Comparison of ENCODE assay signal across 9 mouse cellular contexts in the genomic region with DNA sequence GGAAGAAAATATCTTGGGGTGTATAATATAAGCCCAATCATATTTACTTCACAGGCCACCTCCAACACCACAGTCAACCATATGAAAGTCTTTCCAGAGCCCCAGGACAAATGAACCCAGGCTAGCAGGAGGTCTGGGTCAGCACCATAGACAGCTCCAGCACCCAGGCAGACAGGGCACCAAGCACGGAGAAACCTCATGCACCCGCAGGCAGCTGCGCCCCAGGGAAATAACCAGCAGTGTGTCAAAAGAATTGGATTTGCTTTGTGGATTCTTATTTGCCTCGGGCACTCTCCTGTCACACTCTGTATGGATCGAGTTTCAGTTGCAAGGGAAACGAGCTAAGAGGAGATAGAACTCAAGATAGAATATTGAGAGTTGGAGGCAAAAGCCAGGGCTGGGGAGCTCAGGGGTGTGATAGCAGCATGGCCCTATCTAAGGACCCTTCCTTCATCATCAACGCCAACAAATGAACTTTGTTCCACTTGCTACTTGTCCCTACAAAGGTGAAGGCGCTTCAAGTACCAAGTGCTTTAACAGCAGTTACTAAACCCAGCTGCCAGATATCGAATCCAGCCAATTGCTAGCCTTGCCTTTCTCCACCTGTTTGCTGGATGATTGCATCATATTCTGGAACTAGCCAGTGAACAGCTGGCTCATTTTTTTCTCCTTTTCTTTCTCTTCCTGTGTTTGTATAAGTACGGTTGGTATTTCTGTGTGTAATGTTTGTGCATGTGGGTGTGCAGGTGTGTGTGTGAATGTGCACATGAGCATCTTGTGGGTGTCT. TPM values are rescaled to one million over a fixed set of nuclear protein-coding genes. Genes with fewer than 3 reads are reported as not detected.
DNase-seq lines count a peak whose midpoint lies in the region; ATAC-seq and TF ChIP-seq lines count a peak whose summit lies in the region.
"Had no signal": no experiment of that assay in that cellular context is flagged by ENCODE, and none has a peak within 500 bp of the region (broad histone marks: within the 10 kb centered on the region; RNA-seq: fewer than 3 reads in every experiment).

No protein-coding gene starts in this region.

- TF ChIP-seq EP300 in CH12.LX (IDR thresholded peaks at IDR 0.05; ENCODE audit: low read length): no peak
- no peak for TF ChIP-seq EP300 in liver, postnatal 0 days (IDR thresholded peaks at IDR 0.05; ENCODE audit: low read depth)

- H3K79me2 ChIP-seq in CH12.LX (replicated peaks; ENCODE audit: control insufficient read depth, extremely low read depth, insufficient read depth, poor library complexity, severe bottlenecking): no peaks in the 10 kb centered on the region

- H3K4me2 ChIP-seq in CH12.LX (ENCODE audit: insufficient read depth, low read depth, poor library complexity, severe bottlenecking): no peak overlapping the region; the same call in 1 of the 2 replicates
- no peak overlapping the region for H3K4me2 ChIP-seq in liver, postnatal 0 days (ENCODE audit: low read depth, low read length)
- H3K4me2 ChIP-seq in heart, embryonic 11.5 days: no peak overlapping the region
- H3K4me2 ChIP-seq: heart, embryonic 15.5 days had no signal

- H3K36me3 ChIP-seq in CH12.LX (replicated peaks in 1 of 2; ENCODE audit: control insufficient read depth in 1 of 2, insufficient read depth in 1 of 2, low read length in 1 of 2): no peaks in the 10 kb centered on the region
- H3K36me3 ChIP-seq in liver, postnatal 0 days (replicated peaks; ENCODE audit: insufficient read depth, low read length): 0 out of 2 replicates have a peak, but pooled peaks cover 6% of the 10 kb centered on the region
- no peaks in the 10 kb centered on the region for H3K36me3 ChIP-seq in heart, embryonic 11.5 days (ENCODE audit: control insufficient read depth, insufficient read depth, low read length)
- H3K36me3 ChIP-seq: heart, embryonic 15.5 days had no signal

- H3K9ac ChIP-seq in CH12.LX (ENCODE audit: insufficient read depth, low read depth): no peak overlapping the region
- no peak overlapping the region for H3K9ac ChIP-seq in liver, postnatal 0 days (replicated peaks)
- H3K9ac ChIP-seq in heart, embryonic 11.5 days (ENCODE audit: low read depth, low read length): no peak overlapping the region
- H3K9ac ChIP-seq: heart, embryonic 15.5 days had no signal

- no peak for TF ChIP-seq RAD21 in CH12.LX (IDR thresholded peaks at IDR 0.05; ENCODE audit: low read depth, low read length)

- no peaks in the 10 kb centered on the region for H3K9me3 ChIP-seq in CH12.LX (replicated peaks; ENCODE audit: low read length)
- H3K9me3 ChIP-seq in liver, postnatal 0 days (ENCODE audit: low read length): no peaks in the 10 kb centered on the region
- H3K9me3 ChIP-seq in heart, embryonic 11.5 days (replicated peaks; ENCODE audit: control insufficient read depth, low read length): no peaks in the 10 kb centered on the region
- H3K9me3 ChIP-seq: heart, embryonic 15.5 days had no signal

- intact Hi-C loops in heart, postnatal 36 days (cut with DNase I): no loop called here
- intact Hi-C loops in gastrocnemius, postnatal 36 days (cut with DNase I): no loop called here

- no peaks in the 10 kb centered on the region for H3K4me1 ChIP-seq in CH12.LX (ENCODE audit: control insufficient read depth in 1 of 2, insufficient read depth in 2 of 2)
- H3K4me1 ChIP-seq in liver, postnatal 0 days (ENCODE audit: insufficient read depth): no peaks in the 10 kb centered on the region
- H3K4me1 ChIP-seq in heart, embryonic 11.5 days (ENCODE audit: control insufficient read depth, insufficient read depth, low read length): no peaks in the 10 kb centered on the region
- H3K4me1 ChIP-seq: heart, embryonic 15.5 days had no signal

- DNase-seq in heart, postnatal 36 days: peak; percentile 10
- DNase-seq in heart, adult 9 months (ENCODE audit: low spot score in 2 of 2): no peak
- peak; percentile 25 for DNase-seq in CH12.LX (ENCODE audit: extremely low read depth)
- peak; percentile 20 to 32 for DNase-seq in adrenal gland, postnatal 4 days (ENCODE audit: low spot score in 2 of 2)
- DNase-seq in liver, postnatal 0 days: peak; percentile 42
- DNase-seq in spleen, postnatal 36 days (ENCODE audit: low spot score in 2 of 2): no peak
- no peak for DNase-seq in gastrocnemius, postnatal 36 days

- 32% methylated on average over 10 of the region's 10 CpGs for WGBS in liver, postnatal 0 days (ENCODE audit: insufficient replicate concordance)
- 33% methylated on average over 10 of the region's 10 CpGs for WGBS in heart, embryonic 11.5 days (ENCODE audit: insufficient replicate concordance)

- dilution Hi-C loops in CH12.LX (cut with MboI; ENCODE audit: extremely low pct_ligation_motif_present, extremely low pct_unique_long_range_greater_than_20kb, low sequenced_read_pairs): no loop called here

- peaks cover 64% of the 10 kb centered on the region for H3K27me3 ChIP-seq in CH12.LX (replicated peaks)
- H3K27me3 ChIP-seq in liver, postnatal 0 days (ENCODE audit: insufficient read depth, low read length): no peaks in the 10 kb centered on the region
- peaks cover 8% of the 10 kb centered on the region; the same call in 1 of the 2 replicates for H3K27me3 ChIP-seq in heart, embryonic 11.5 days (ENCODE audit: control insufficient read depth, insufficient read depth, low read length)

- no peak for ATAC-seq in liver, postnatal 0 days
- no peak for ATAC-seq in heart, embryonic 11.5 days (replicated peaks; ENCODE audit: insufficient number of reproducible peaks, low FRiP score, low TSS enrichment)

- TF ChIP-seq POLR2A in CH12.LX (IDR thresholded peaks at IDR 0.05; ENCODE audit: low read depth, low read length): no peak

- in situ Hi-C loops in CH12.LX (cut with MboI; ENCODE audit: low pct_ligation_motif_present, low pct_unique_long_range_greater_than_20kb, low sequenced_read_pairs): no loop called here

- no peak for TF ChIP-seq CTCF in CH12.LX (conservative IDR thresholded peaks at IDR 0.05 in 1 of 2, IDR thresholded peaks at IDR 0.05 in 1 of 2; ENCODE audit: low read depth in 2 of 2, low read length in 2 of 2)
- no peak for TF ChIP-seq CTCF in liver, postnatal 0 days (IDR thresholded peaks at IDR 0.05; ENCODE audit: low read depth)

- H3K4me3 ChIP-seq in CH12.LX (replicated peaks in 1 of 3; ENCODE audit: low read depth in 2 of 3, low read length in 2 of 3, poor library complexity in 1 of 3): no peak overlapping the region
- H3K4me3 ChIP-seq in liver, postnatal 0 days (ENCODE audit: low read depth, low read length): no peak overlapping the region
- no peak overlapping the region for H3K4me3 ChIP-seq in heart, embryonic 11.5 days (ENCODE audit: low read depth, low read length)
- H3K4me3 ChIP-seq: heart, embryonic 15.5 days had no signal

- H3K27ac ChIP-seq in CH12.LX (ENCODE audit: insufficient read depth, low read depth): no peak overlapping the region
- H3K27ac ChIP-seq in liver, postnatal 0 days (ENCODE audit: low read depth): no peak overlapping the region
- H3K27ac ChIP-seq in heart, embryonic 11.5 days (ENCODE audit: low read depth, low read length): no peak overlapping the region
- H3K27ac ChIP-seq: heart, embryonic 15.5 days had no signal

TF ChIP-seq in CH12.LX, 34 proteins besides CTCF, POLR2A, EP300 and RAD21:
- TF ChIP-seq ZNF384 (IDR thresholded peaks at IDR 0.05; ENCODE audit: low read depth, low read length) (no peak), CHD1 (IDR thresholded peaks at IDR 0.05; ENCODE audit: low read depth, low read length) (no peak), GABPA (IDR thresholded peaks at IDR 0.05; ENCODE audit: insufficient replicate concordance, low read depth, low read length) (no peak), ZMIZ1 (IDR thresholded peaks at IDR 0.05; ENCODE audit: low read depth, low read length) (no peak), USF2 (conservative IDR thresholded peaks at IDR 0.05; ENCODE audit: low read depth, low read length) (no peak), ELF1 (IDR thresholded peaks at IDR 0.05; ENCODE audit: low read depth, low read length) (no peak), KAT2A (IDR thresholded peaks at IDR 0.05; ENCODE audit: insufficient replicate concordance, low read length) (no peak), POLR2AphosphoS2 (IDR thresholded peaks at IDR 0.05; ENCODE audit: low read depth, low read length) (no peak), HCFC1 (IDR thresholded peaks at IDR 0.05; ENCODE audit: low read depth, low read length) (no peak), E2F4 (IDR thresholded peaks at IDR 0.05; ENCODE audit: insufficient replicate concordance, low read depth, low read length) (no peak), MXI1 (IDR thresholded peaks at IDR 0.05; ENCODE audit: low read depth, low read length) (no peak), TCF12 (IDR thresholded peaks at IDR 0.05; ENCODE audit: low read depth, low read length) (no peak), SMC3 (IDR thresholded peaks at IDR 0.05; ENCODE audit: low read depth, low read length) (no peak), CHD2 (IDR thresholded peaks at IDR 0.05; ENCODE audit: low read length) (no peak), ZC3H11A (IDR thresholded peaks at IDR 0.05; ENCODE audit: low read depth, low read length) (no peak), SIN3A (IDR thresholded peaks at IDR 0.05; ENCODE audit: low read length) (no peak), BHLHE40 (IDR thresholded peaks at IDR 0.05; ENCODE audit: low read depth, low read length) (no peak), UBTF (IDR thresholded peaks at IDR 0.05; ENCODE audit: low read depth, low read length) (no peak), IRF4 (IDR thresholded peaks at IDR 0.05; ENCODE audit: low read depth, low read length) (no peak)

RNA-seq across cellular contexts. Expression of a gene that starts 27.7 kb away (rescaled TPM):
- total RNA-seq in heart, postnatal 36 days (2021): not detected
- total RNA-seq in CH12.LX (2012; rRNA removed): not detected in 2 replicates
- not detected in 2 replicates for total RNA-seq in CH12.LX (2014; rRNA removed)
- polyA plus RNA-seq in CH12.LX (2012; ENCODE audit: insufficient read length, low read depth): not detected in 2 replicates
- total RNA-seq in adrenal gland, postnatal 4 days (2021): not detected
- not detected in 2 replicates for polyA plus RNA-seq in liver, postnatal 0 days (2015; fragmentation: Nextera tagmentation; extraction: Ambion mirVana)
- total RNA-seq in gastrocnemius, postnatal 36 days (2021): not detected
- not detected in 2 replicates for polyA plus RNA-seq in heart, embryonic 11.5 days (2014; fragmentation: Nextera tagmentation; extraction: Ambion mirVana)
- polyA plus RNA-seq: heart, embryonic 15.5 days had no signal

Comparison
In these comparisons a context has a peak if more than half of its experiments do, and no peak if none do; other contexts are left out.
1. DNase-seq: peak in heart, postnatal 36 days (2 of 2), CH12.LX (single experiment), adrenal gland, postnatal 4 days (2 of 2) and liver, postnatal 0 days (single experiment); none in heart, adult 9 months (0 of 2), spleen, postnatal 36 days (0 of 2) and gastrocnemius, postnatal 36 days (0 of 2).